Mouse (Mus musculus): Measurements from ENCODE around the gene Babam1.

DNA sequence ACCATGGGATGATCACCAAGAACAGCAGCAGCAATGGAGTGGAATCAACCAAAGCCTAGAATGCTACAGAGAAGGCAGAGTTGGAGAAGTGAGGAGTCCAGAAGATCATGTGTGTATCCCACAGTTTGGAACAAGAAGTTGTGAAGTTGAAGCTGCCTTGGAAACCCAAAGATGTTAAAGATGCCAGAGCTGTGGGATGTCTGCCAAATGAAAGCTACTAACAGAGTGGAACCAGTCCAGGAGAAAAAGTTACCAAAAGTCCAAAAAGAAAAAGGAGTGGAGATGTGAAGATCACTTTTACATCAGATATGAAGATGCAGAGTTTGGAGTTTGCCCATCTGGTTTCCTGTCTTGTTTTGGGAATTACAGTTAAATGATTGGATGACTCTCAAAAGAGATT is 25.5 kb downstream of the Babam1 start:
- TF ChIP-seq GATA1 (IDR thresholded peaks at IDR 0.05; ENCODE audit: low read length) (no peak), TAL1 (IDR thresholded peaks at IDR 0.05; ENCODE audit: low read length) (no peak)

Measured in erythroblast, embryonic 14.5 days (primary cell).